Mouse (Mus musculus) thymus, postnatal 14 days (tissue): ENCODE measurements around the gene Ckap5.

Source experiments
- DNase-seq: peaks from one replicate; pipeline ENCODE4 v3.0.0; 2021

The Ckap5 gene

DNA sequence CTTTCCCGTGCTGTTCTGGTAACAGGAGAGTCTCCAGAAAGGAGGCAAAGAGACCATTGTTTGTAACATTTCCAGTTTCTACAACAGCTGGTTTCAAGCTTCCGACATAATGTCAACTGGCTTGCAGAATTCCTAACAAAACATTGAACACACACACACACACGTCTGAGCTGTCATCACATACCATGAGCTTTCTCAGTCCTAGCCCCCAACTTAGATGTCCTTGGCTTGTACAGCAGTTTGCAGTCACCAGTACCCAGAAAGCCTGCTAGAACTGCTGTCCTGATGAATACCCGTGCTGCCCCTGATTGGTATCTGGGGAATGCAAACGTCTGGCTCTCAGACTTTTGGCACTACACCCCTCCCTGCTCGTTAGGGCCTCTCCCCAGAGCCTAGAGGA, 129.3 kb downstream of the Ckap5 start:
- no peak for DNase-seq

DNA sequence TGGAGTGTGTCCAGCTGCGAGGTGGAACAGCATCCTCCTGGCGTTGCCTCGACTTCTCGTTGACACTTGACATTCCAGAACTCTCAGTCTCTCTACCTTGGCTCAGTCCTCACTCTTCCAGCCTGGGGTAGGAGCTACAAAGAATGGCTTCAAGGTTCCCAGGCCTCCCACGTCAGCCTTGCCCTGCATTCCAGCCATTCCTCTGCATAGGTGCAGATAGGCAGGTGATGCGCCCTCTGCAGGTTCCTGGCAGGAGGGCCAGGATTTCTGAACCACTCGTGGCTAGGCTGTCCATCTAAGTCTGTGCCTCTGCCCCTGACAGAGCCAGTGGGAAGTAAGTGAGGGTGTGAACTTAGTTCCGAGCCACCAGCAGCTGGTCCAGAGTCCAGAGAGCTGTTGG, 130.2 kb downstream of the Ckap5 start:
- no peak for DNase-seq

DNA sequence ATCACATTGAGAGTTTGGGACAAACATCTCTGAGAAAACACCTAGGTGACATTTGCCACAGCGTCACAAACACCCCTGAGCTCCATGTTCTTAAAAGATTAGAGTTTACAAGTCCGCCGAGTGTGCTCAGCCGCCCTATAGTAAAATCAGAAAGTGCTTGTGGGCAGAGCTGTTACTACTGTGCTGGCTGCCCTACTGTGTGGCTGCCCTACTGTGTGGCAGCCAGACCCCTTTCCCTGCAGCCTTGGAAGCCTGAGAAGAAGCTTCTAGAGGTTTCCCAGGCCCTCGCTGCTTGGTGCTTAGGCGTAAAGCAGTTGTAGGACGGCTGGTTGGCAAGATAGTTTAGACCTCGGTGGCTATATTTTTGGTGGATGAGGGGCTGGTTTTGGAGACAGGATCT, 133.1 kb downstream of the Ckap5 start:
- DNase-seq: no peak

DNA sequence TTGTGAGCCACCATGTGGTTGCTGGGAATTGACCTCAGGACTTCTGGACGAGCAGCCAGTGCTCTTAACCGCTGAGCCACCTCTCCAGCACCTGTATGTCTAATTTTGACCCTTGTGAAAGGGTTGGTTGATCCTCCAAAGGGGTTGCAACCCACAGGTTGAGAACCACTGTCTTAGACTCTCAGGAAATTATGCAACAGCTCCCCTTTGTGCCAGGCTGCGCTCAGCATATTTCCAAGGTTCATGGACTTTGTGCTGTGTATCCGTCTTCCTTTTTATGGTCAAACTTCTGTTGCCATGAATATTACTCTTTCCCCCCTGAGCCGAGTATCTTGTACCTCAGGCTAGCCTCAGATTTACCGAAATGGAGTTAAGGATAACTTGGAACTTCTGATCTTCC, 134.4 kb downstream of the Ckap5 start:
- no peak for DNase-seq

- no peak for DNase-seq
Observed at GRCm38 (mm10) chr2:91664780-91665179, 138.2 kb downstream of the Ckap5 start.

DNA sequence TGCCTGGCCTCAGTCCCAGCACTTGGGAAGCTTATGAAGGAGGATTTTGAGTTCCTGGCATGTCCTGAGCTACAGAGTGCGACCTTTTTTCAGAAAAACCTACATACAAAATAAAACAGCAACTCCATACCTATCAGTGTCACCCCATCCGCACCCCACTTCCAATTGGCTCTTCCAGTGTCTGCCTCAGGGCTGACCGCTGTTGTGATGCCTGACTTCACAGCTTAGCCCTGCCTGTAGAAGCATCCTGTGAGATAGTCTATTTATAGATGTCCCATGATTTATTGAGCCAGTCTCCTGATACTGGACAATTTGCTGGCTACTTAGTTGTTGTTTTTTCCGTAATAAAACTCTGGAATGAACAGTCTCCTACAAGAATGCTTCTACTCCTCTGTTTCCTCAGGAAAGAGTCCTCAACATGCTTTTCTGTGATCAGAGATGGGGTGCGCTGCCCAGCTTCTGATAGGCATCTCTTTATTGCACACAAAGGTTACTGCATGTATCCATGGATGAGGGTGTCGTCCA, 139.9 kb downstream of the Ckap5 start:
- no peak for DNase-seq

GRCm38 (mm10) chr2:91667747-91668146, 141.2 kb downstream of the Ckap5 start:
- no peak for DNase-seq

DNA sequence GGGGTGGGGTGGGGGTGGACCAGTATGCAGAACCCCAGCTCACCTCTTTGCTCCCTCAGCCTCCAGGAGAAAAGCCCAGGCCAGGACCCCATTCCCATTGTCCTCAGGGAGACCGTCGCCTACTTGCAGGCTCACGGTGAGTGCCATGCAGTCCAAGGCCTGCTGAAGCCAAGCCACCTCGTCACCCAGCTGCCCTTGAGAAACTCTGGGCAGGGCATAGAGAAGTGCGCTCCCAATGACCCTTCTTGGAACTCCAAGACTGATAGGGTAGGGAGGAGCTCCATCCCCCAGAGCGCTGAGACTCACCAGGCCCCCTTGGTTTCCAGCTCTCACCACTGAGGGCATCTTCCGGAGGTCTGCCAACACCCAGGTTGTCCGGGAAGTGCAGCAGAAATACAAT, 142.8 kb downstream of the Ckap5 start:
- DNase-seq: no peak

GRCm38 (mm10) chr2:91670038-91670437, 143.5 kb downstream of the Ckap5 start:
- DNase-seq: no peak
